Mouse (Mus musculus): Measurements from ENCODE around the gene Kansl3.
A peak's percentile ranks its signal among the peaks of the same experiment; 100 is the strongest.

Gene Kansl3

GRCm38 (mm10) chr1:36368969-36369645 is at the start of gene Kansl3:
Gene Kansl3, minus strand, starts transcription at chr1:36369181.
- DNase-seq = peak; percentile 95

- DNase-seq = no peak
Observed at GRCm38 (mm10) chr1:36404531-36404930, 35.5 kb upstream of the Kansl3 start.

- DNase-seq = no peak
Observed at GRCm38 (mm10) chr1:36401509-36401908, 32.5 kb upstream of the Kansl3 start.

GRCm38 (mm10) chr1:36397041-36397440 is 28.1 kb upstream of the Kansl3 start:
- no peak for DNase-seq

GRCm38 (mm10) chr1:36379582-36379981 is 10.6 kb upstream of the Kansl3 start:
- no peak for DNase-seq

- no peak for DNase-seq
Observed at GRCm38 (mm10) chr1:36378880-36379279, 9.9 kb upstream of the Kansl3 start.

- DNase-seq = no peak
Observed at GRCm38 (mm10) chr1:36371934-36372845, 3.2 kb upstream of the Kansl3 start, which contains the start of gene Fer1l5. Gene Fer1l5, plus strand, starts transcription at chr1:36372291.

- no peak for DNase-seq
Observed at GRCm38 (mm10) chr1:36370918-36371317, 1.9 kb upstream of the Kansl3 start.

- no peak for DNase-seq
Observed at GRCm38 (mm10) chr1:36368112-36368968, 641 bp downstream of the Kansl3 start.

GRCm38 (mm10) chr1:36367698-36368097 is 1.3 kb downstream of the Kansl3 start:
- DNase-seq = no peak

GRCm38 (mm10) chr1:36356955-36357695 is 11.9 kb downstream of the Kansl3 start:
- no peak for DNase-seq

GRCm38 (mm10) chr1:36352351-36352750 is 16.6 kb downstream of the Kansl3 start:
- no peak for DNase-seq

GRCm38 (mm10) chr1:36342547-36342946 is 26.4 kb downstream of the Kansl3 start:
- DNase-seq = no peak

GRCm38 (mm10) chr1:36332955-36333887 is 35.8 kb downstream of the Kansl3 start:
- no peak for DNase-seq

- DNase-seq = no peak
Observed at GRCm38 (mm10) chr1:36331743-36332142, 37.2 kb downstream of the Kansl3 start.

GRCm38 (mm10) chr1:36326815-36327214 is 42.2 kb downstream of the Kansl3 start:
- no peak for DNase-seq

GRCm38 (mm10) chr1:36325900-36326321 is 43.1 kb downstream of the Kansl3 start:
- DNase-seq = no peak

- peak; percentile 69 for DNase-seq
Observed at GRCm38 (mm10) chr1:36323746-36324448, 45.1 kb downstream of the Kansl3 start.

- DNase-seq = peak; percentile 21
Observed at GRCm38 (mm10) chr1:36323076-36323475, 45.9 kb downstream of the Kansl3 start.

GRCm38 (mm10) chr1:36321829-36322573 is 47.0 kb downstream of the Kansl3 start:
- DNase-seq = no peak

All from embryo, embryonic 11 days (tissue).